Mouse (Mus musculus) brain, adult 10 weeks (tissue): Measurements from ENCODE around the gene Olfr123. TPM values are rescaled to one million over a fixed set of nuclear protein-coding genes. Genes with fewer than 3 reads are reported as not detected.

ENCODE experiments used
- polyA plus RNA-seq: library from polyadenylated mRNA; stranded (reverse); fragments of 350-450 nt; fragmentation: Illumina TruSeq; extraction: RNeasy Lipid Tissue Mini Kit (QIAGEN cat#74804); gene quantifications from one replicate; pipeline ENCODE4 v1.2.3, GENCODE M21; 2015; ENCODE audit warnings: low read depth, low replicate concordance

Gene Olfr123
- polyA plus RNA-seq = not detected

DNA sequence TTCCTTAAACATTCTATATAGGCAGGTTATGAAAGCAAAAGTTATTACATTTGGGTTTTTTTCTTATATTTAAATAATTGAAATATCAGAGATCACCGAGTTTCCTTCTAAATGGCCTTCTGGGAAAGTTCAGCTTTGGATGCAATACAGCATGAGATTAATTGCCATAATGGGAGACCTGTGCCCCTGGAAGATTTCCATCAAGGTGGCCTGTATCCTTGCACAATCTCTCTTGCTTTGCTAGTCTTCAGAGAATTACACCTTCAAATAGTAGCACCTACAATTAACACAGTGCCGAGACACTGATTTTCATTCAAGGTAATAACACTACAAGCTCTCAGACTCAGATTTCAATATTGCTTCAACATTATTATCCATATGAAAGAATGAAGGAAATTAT lies at the start of gene Olfr123:
TSS of gene Olfr123 (plus strand) at position 301 of the 400 bp plus-strand sequence.

DNA sequence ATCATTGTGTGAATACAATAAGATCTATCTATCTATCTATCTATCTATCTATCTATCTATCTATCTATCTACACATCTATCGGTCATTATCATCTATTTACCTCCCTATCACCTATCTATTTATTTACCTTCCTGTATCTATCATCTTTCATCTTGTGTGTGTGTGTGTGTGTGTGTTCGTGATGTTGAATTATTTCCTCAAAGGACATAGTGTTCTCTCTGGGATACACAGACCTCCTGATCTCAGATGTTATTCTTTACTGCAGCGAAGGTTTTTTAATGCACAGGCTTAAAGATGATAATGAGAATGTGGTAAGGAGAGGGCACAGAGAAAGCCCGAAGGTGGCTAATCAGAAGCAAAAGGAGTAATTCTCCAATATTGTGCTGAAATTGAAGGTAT lies 25.0 kb upstream of the Olfr123 start, which contains the start of gene Olfr122:
TSS of gene Olfr122 (plus strand) at position 301 of the 400 bp plus-strand sequence.

DNA sequence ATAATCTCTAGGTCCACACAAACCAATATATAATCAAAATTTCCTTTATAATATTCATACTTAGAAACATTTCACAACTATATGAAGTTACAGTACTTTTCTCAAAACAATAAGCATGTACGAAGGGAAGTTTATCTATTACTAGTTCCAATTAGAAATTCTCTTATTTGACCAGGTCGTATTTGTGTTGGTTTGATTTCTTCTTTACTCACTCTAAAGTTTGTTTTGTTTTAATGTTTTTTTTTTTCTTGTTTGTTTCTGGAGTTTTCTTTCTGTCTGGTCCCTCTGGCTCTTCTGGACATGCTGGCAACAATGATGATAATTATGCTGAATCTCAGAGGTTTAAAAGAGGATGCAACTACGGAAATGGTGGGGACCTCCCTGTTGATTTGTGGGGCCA lies 6.3 kb downstream of the Olfr123 start, which contains the start of gene Olfr124:
TSS of gene Olfr124 (plus strand) at position 301 of the 400 bp plus-strand sequence.

DNA sequence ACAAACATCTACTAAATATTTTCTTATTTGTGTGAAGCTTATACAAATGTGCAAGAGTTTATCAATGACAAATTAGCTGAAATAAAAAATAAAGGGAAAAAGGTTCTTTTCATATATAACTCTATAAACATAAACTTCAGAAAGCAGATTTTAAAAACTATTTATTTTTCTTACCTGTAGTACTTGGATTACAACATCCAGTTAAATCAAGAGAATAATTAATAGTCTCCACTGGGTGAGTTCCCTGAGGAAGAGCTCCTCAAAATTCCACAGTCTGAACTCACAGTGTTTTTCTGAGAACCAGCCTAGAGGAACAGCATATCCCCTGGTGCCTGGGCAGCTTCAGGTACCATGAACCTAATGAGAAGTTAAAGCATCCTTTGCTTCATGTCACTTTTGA lies 39.3 kb downstream of the Olfr123 start, which contains the start of gene Olfr125:
TSS of gene Olfr125 (plus strand) at position 301 of the 400 bp plus-strand sequence.

DNA sequence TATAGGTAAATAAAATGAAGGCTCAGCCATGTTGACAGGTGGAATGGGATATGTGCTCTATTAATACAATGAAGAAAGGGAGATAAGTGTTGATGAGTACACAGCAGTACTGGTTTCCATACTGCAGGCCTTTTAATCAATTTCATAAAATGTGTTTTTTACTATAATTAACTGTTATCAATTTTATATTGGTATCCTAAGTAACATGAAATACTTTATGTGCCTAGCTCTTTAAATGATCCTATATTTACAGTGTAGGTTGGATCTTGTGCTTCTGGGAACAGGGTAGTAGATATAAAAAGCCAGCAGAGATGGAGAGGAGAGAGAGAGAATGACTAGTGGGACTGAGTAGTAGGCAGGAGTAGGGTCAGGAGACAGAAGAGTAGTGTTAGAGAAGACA lies 53.9 kb downstream of the Olfr123 start, which contains the start of gene Olfr126:
TSS of gene Olfr126 (plus strand) at position 301 of the 400 bp plus-strand sequence.

Other genes starting within 250 kb of the Olfr123 start
- not detected for gene Olfr112, start 224.1 kb upstream of the Olfr123 start, polyA plus RNA-seq
- gene Olfr113, start 215.9 kb upstream of the Olfr123 start, polyA plus RNA-seq = not detected
- not detected for gene Olfr114, start 200.8 kb upstream of the Olfr123 start, polyA plus RNA-seq
- not detected for gene Olfr115, start 166.4 kb upstream of the Olfr123 start, polyA plus RNA-seq
- not detected for gene Olfr116, start 166.3 kb upstream of the Olfr123 start, polyA plus RNA-seq
- not detected for gene Olfr117, start 129.7 kb upstream of the Olfr123 start, polyA plus RNA-seq
- gene Olfr118, start 126.5 kb upstream of the Olfr123 start, polyA plus RNA-seq = not detected
- not detected for gene Olfr119, start 97.0 kb upstream of the Olfr123 start, polyA plus RNA-seq
- not detected for gene Olfr120, start 71.7 kb upstream of the Olfr123 start, polyA plus RNA-seq
- not detected for gene Olfr121, start 44.7 kb upstream of the Olfr123 start, polyA plus RNA-seq
- gene Olfr122, start 24.9 kb upstream of the Olfr123 start, polyA plus RNA-seq = not detected
- not detected for gene Olfr124, start 6.4 kb downstream of the Olfr123 start, polyA plus RNA-seq
- gene Olfr125, start 39.4 kb downstream of the Olfr123 start, polyA plus RNA-seq = not detected
- not detected for gene Olfr126, start 54.0 kb downstream of the Olfr123 start, polyA plus RNA-seq
- not detected for gene Olfr127, start 106.9 kb downstream of the Olfr123 start, polyA plus RNA-seq
- gene Olfr128, start 127.0 kb downstream of the Olfr123 start, polyA plus RNA-seq = not detected
- gene Olfr761, start 159.6 kb downstream of the Olfr123 start, polyA plus RNA-seq = not detected